Mouse (Mus musculus) hematopoietic stem cell, adult 5-6 weeks (primary cell): Measurements from ENCODE around the gene Tatdn3. TPM values are rescaled to one million over a fixed set of nuclear protein-coding genes. Genes with fewer than 3 reads are reported as not detected.

ENCODE experiments used
- ATAC-seq, 2 experiments: fragments of 125-278 bp in 1 of 2; replicated peaks in 1 of 2; 2 replicates each; pipeline ENCODE4 v1.8.0; 2016 to 2017; ENCODE audit warnings: inconsistent platforms in 2 of 2, mild to moderate bottlenecking in 2 of 2, moderate number of reproducible peaks in 2 of 2, low read depth in 1 of 2, moderate TSS enrichment in 1 of 2; ENCODE audit not compliant: low FRiP score in 2 of 2, poor library complexity in 2 of 2, severe bottlenecking in 2 of 2, insufficient read depth in 1 of 2, low TSS enrichment in 1 of 2
- total RNA-seq: library from RNA; stranded (forward); fragments of 172-1452, 232-1000 nt; gene quantifications from 2 replicates; pipeline ENCODE4 v1.2.3, GENCODE M21; 2017

Gene Tatdn3
- total RNA-seq, 1 experiment from 2014 or later, result 12.4 TPM

DNA sequence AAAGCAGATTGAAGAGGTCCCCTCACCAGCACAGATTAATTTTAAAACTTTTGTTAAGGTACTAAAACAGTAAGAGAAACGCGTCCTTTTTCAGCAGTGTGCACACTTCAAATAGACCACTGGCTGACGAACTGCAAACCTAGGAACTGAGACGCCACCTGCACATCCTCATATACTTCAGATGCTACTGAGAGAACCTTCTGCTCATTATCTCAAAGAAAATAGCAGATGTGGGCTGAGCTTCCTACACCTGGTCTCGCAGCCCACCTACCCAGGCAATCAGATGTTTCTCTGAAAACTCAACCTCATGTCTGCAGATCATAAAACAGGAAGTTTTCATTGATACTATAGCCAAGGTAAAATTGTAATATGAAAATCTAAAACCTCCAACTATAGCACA lies 42.9 kb downstream of the Tatdn3 start:
- no peak for ATAC-seq

DNA sequence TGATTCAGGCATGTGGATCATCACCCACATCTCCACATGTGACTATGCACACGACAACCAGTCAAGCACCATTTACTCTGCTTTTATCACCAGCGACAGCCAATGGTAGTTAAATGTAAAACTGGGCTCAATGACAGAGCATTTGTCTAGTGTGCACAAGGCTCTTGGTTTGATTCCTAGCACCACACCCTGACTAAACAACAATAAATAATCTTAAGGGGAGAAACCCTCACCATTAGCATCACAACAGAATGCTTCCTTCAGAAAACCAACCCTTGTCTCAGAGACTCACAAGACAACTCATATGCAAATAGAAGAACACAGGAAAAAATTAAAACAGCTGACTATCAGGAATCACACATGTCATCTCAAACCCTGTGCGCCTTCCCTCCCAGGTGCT lies 48.5 kb downstream of the Tatdn3 start:
- no peak for ATAC-seq

DNA sequence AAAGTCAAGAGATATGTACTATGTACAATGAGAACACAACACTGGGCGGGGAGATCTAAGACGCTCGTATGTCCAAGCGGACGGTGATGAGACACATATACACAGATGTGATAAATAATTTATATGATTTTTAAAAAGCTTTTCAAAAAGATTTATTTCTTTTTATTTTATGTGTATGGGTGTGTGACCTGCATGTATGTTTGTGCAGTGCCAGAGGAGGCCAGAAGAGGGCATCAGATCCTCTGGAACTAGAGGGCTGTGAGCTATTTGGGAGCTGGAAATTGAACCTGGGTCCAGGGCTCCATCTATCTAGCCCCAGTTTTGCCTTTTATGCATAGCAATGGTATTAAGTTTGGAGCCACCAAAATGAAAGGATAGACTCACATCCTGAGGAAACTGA lies 54.0 kb downstream of the Tatdn3 start:
- no peak for ATAC-seq

DNA sequence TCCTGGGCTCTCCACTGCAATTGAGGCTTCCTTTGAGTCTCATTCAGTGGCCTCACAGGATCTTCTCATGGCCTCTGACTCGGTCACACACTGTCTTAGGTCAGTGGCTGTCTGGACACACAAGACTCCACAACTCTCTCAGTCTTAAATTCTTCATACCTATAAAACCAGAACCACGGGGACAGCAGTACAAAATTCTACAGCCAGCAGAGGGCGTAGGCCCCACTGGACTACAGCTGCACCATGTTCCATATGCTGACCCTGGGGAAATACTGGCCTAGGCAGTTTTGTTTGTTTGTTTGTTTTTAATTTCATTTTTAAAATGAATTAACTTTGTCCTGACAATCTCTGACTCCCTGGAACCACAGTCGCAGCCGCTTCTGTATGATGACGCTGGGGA lies 60.5 kb downstream of the Tatdn3 start:
- 0 out of 4 replicates have a peak, but pooled peaks of 1 of the 2 experiments have one; percentile 45 for ATAC-seq

DNA sequence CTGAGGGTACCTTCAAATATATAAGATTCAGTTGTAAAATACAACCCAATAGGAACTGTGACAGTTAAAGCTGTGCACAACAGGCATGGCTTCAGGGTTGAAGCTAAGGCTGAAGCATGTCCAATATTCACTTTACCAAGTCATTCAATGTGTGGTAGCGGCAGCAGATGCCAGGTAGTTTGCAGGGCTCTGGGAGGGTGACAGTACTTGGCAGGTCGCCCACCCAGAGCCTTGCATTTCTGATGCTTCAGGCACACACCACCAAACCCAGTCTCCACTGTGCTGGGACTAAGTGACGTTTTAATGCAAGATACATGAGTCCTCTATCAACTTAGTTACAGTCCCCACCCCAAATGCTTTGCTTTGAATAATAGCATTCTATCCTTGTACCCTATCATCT lies 62.0 kb downstream of the Tatdn3 start:
- ATAC-seq, result no peak

DNA sequence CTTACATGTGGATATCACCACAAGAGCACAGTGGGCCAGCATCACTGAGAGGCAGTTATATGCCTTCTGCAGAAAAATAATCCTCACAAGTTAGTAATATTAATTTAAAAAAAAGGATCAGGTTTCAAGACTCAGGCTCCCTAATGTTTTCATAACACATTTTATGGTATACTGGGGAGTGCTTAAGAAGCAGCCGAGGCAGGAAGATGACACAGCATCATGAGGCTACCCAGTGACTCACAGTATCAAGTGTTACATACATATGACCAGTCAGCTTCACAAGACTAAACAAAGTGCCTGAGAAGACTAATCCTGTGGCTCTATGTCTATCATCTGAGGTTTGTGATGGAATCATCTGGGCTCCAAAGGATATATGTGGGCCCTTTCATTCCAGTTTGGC lies 64.7 kb downstream of the Tatdn3 start:
- ATAC-seq, result no peak

DNA sequence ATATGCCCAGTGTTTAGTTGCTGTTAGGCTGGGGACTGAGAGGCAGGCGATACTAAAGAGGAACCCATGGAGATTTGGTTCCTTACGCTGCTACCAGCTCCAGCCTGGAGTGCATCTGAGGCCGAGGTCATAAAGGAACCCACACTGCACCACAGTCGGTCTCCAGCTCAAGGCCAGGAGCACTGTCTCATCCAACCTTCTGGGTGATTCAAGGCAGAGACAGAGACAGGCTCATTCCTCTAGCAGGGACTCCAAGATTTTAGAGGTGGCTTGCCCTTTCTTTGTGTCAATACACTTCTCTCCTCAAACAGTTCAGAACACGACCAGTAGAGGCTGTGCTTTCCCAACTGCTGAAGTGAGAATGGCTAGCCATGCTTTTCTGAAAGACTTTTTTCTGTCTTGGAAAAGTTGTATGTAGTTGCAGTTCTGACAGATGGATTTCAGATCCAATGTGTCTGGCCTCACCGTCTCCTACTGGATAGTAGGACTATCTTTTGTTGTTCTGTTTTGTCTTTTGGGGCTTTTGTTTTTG lies 66.3 kb downstream of the Tatdn3 start:
- ATAC-seq, result peak in 1 of 2 experiments; percentile 29; a peak in 1 of 4 replicates

Other genes with a start within 250 kb of the Tatdn3 start
- gene Rps6kc1, start 151.2 kb downstream of the Tatdn3 start, total RNA-seq, result 14.1 and 15.7 TPM in 2 replicates
- gene Angel2, start 137.8 kb downstream of the Tatdn3 start, total RNA-seq, result 34.4 and 60.8 TPM in 2 replicates
- gene Vash2, start 83.6 kb downstream of the Tatdn3 start, total RNA-seq, result 0.81 TPM in 1 of 2 replicates, not detected in the other
- gene Flvcr1, start 36.8 kb downstream of the Tatdn3 start, total RNA-seq, result 23.1 and 26.9 TPM in 2 replicates
- not detected in 2 replicates for gene Spata45, start 26.3 kb downstream of the Tatdn3 start, total RNA-seq
- gene Nsl1, start 80 bp upstream of the Tatdn3 start, total RNA-seq, result 8.1 and 16.5 TPM in 2 replicates
- 1.1 TPM in 1 of 2 replicates, not detected in the other for gene Batf3, start 34.9 kb upstream of the Tatdn3 start, total RNA-seq
- 0.69 and 2.3 TPM in 2 replicates for gene Fam71a, start 101.9 kb upstream of the Tatdn3 start, total RNA-seq
- 63.1 and 74.7 TPM in 2 replicates for gene Atf3, start 155.1 kb upstream of the Tatdn3 start, total RNA-seq